Mouse (Mus musculus): Measurements from ENCODE around the gene Ovol2.

DNA sequence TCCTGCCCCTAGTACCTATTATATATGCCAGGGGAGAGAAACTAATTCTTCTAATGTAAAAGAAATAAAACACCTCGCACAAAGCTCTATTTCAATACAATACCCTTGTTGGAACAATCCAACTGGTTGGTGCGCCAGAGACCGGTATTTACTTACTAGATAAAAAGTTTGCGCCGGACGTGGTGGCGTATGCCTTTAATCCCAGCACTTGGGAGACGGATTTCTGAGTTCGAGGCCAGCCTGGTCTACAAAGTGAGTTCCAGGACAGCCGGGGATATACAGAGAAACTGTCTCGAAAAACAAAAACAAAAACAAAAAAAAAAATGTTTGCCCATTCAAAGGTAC lies 62.7 kb downstream of the Ovol2 start:
- TF ChIP-seq CTCF (IDR thresholded peaks at IDR 0.05; ENCODE audit: control insufficient read depth, insufficient read depth, insufficient read length) (no peak), MYOG (IDR thresholded peaks at IDR 0.05; ENCODE audit: control insufficient read depth, extremely low read depth, insufficient read length) (no peak)
